Mouse (Mus musculus): ENCODE measurements around the gene Islr. TPM values are rescaled to one million over a fixed set of nuclear protein-coding genes. Genes with fewer than 3 reads are reported as not detected.
"Not testable (repeated sequence)": the region's sequence is repeated elsewhere in the genome, so short reads cannot be mapped to it uniquely, and the experiment has no call there.

Gene Islr
- 109 and 120 TPM in 2 replicates for polyA plus RNA-seq (2016; fragmentation: Nextera tagmentation; extraction: Ambion mirVana)

DNA sequence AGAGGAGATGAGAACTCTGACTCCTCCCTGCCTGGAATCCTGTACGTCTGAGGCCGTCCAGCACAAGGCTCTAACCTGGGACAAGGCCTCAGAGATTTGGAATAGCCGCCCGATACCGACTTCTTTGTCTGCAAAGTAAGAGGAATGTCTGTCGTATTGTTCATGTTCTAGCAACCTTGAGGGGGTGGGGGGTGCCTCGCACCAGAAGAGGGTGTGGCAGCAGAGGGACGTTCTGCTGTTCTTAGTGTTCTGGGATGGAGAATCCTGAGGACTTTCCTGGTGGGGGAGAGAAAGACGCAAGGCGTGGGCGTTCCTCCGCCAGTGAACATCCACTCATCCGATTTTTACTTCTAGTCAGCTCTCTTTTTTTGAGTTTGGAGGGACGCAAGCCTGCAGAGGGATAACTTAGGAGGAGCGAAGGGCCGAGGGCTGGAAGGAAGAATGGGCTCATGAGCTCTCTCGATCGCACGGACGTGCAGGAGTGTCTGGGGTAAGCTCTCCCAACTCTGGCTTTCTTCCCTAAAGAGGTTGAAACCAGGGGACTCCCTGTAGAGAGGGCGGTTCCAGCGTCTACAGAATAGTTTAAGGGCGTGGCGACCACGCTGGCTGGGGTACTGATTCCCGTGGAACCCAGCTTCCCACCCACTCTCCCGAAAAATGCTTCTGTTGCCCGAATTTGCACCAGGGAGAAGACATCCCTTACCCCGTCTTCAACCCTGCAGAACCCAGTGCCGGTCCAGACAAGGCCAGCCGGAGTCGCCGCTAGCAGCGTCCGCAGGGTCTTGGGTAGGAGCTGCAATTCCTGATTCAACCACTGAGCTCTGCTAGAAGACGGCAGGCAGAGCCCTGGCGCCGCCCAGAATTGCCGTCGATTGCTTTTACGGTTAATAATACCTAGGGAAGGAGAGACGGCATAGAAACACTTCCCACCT, at the start of gene Islr, which contains the start of gene Islr2:
Islr (minus strand) TSS at position 791 of the 932 bp plus-strand sequence.
Islr2 (minus strand) TSS at position 804 of the 932 bp plus-strand sequence.
- peak within 1 kb of the TSS; percentile 53 for H3K4me2 ChIP-seq
- H3K36me3 ChIP-seq, result no peaks in the 10 kb centered on the region
- peaks cover 45% of the 10 kb centered on the region for H3K4me1 ChIP-seq (replicated peaks)
- H3K4me3 ChIP-seq (replicated peaks), result peak within 1 kb of the TSS; percentile 36
- H3K9me3 ChIP-seq, result no peaks in the 10 kb centered on the region
- H3K27me3 ChIP-seq, result peaks cover 71% of the 10 kb centered on the region
- H3K9ac ChIP-seq (replicated peaks), result peak within 1 kb of the TSS; percentile 8; the same call in 1 of the 2 replicates
- peak; percentile 77 for ATAC-seq (ENCODE audit: insufficient number of reproducible peaks, insufficient read depth, low FRiP score, low TSS enrichment, low read depth)
- WGBS, result 1% methylated on average over 42 of the region's 42 CpGs
- no peak within 1 kb of the TSS for H3K27ac ChIP-seq

GRCm38 (mm10) chr9:58253805-58254122, 49.7 kb upstream of the Islr start:
- H3K9ac ChIP-seq (replicated peaks), result peak overlapping the region; percentile 72
- peaks cover 12% of the 10 kb centered on the region for H3K4me1 ChIP-seq (replicated peaks)
- not testable (repeated sequence) for ATAC-seq (ENCODE audit: insufficient number of reproducible peaks, insufficient read depth, low FRiP score, low TSS enrichment, low read depth); H3K9me3 ChIP-seq; H3K27me3 ChIP-seq
- H3K4me3 ChIP-seq (replicated peaks), result peak overlapping the region; percentile 67
- H3K36me3 ChIP-seq, result peaks cover 20% of the 10 kb centered on the region
- peak overlapping the region; percentile 82 for H3K4me2 ChIP-seq
- H3K27ac ChIP-seq, result 0 out of 2 replicates have a peak overlapping the region, but pooled peaks have one; percentile 18
- 76% methylated on average over 5 of the region's 5 CpGs for WGBS

GRCm38 (mm10) chr9:58253033-58253804, 49.1 kb upstream of the Islr start, which contains the start of gene Stoml1:
Gene Stoml1 (plus strand): TSS chr9:58253164.
- no peaks in the 10 kb centered on the region for H3K9me3 ChIP-seq
- H3K27ac ChIP-seq, result 0 out of 2 replicates have a peak within 1 kb of the TSS, but pooled peaks have one; percentile 18
- peak within 1 kb of the TSS; percentile 72 for H3K9ac ChIP-seq (replicated peaks)
- H3K27me3 ChIP-seq, result no peaks in the 10 kb centered on the region
- ATAC-seq (ENCODE audit: insufficient number of reproducible peaks, insufficient read depth, low FRiP score, low TSS enrichment, low read depth), result peak; percentile 91; the same call in 1 of the 2 replicates
- H3K36me3 ChIP-seq, result peaks cover 17% of the 10 kb centered on the region
- H3K4me3 ChIP-seq (replicated peaks), result peak within 1 kb of the TSS; percentile 67
- H3K4me1 ChIP-seq (replicated peaks), result peaks cover 18% of the 10 kb centered on the region
- H3K4me2 ChIP-seq, result peak within 1 kb of the TSS; percentile 82
- WGBS, result under 1% methylated on average over 31 of the region's 31 CpGs

- H3K36me3 ChIP-seq; H3K27ac ChIP-seq; ATAC-seq (ENCODE audit: insufficient number of reproducible peaks, insufficient read depth, low FRiP score, low TSS enrichment, low read depth); H3K9me3 ChIP-seq; H3K4me3 ChIP-seq (replicated peaks); H3K27me3 ChIP-seq; H3K9ac ChIP-seq (replicated peaks); H3K4me2 ChIP-seq: not testable (repeated sequence)
- 90% methylated on average over 1 of the region's 1 CpGs for WGBS
- peaks cover 35% of the 10 kb centered on the region for H3K4me1 ChIP-seq (replicated peaks)
These were observed 46.6 kb upstream of the Islr start for GRCm38 (mm10) chr9:58250730-58251129.

DNA sequence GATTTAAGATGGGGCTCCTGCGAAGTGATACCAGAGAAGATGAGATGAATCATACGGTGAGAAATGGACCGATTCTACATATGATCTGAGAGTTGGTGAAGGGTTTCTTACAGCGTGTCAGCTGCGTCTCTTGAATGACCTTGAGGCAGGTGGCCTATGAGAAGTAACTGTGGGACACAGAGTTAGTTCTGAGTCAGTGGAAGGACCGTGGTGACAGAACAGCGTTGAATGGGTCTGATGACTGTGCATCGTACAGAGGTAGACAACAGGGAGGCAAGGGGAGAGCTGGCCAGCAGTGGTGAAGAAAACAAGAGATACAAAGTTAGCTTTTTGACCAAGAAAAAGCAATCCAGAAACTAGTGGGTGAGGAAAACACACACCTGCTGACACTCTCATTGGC, 46.2 kb upstream of the Islr start:
- no peak for ATAC-seq (ENCODE audit: insufficient number of reproducible peaks, insufficient read depth, low FRiP score, low TSS enrichment, low read depth)
- Histone ChIP-seq H3K27me3 (no peaks in the 10 kb centered on the region), H3K27ac (peak overlapping the region; percentile 87), H3K9me3 (no peaks in the 10 kb centered on the region), H3K9ac (replicated peaks) (peak overlapping the region; percentile 70; the same call in 1 of the 2 replicates), H3K4me1 (replicated peaks) (peaks cover 35% of the 10 kb centered on the region), H3K4me2 (peak overlapping the region; percentile 76), H3K36me3 (no peaks in the 10 kb centered on the region; the same call in 1 of the 2 replicates), H3K4me3 (replicated peaks) (peak overlapping the region; percentile 54; the same call in 1 of the 2 replicates)
- WGBS, result 75% methylated on average over 8 of the region's 8 CpGs

- Histone ChIP-seq H3K36me3 (peaks cover 3% of the 10 kb centered on the region; the same call in 1 of the 2 replicates), H3K9me3 (no peaks in the 10 kb centered on the region), H3K4me2 (peak within 1 kb of the TSS; percentile 76), H3K9ac (replicated peaks) (peak within 1 kb of the TSS; percentile 70), H3K4me1 (replicated peaks) (peaks cover 35% of the 10 kb centered on the region), H3K27ac (peak within 1 kb of the TSS; percentile 87), H3K27me3 (no peaks in the 10 kb centered on the region), H3K4me3 (replicated peaks) (peak within 1 kb of the TSS; percentile 54)
- WGBS, result 1% methylated on average over 16 of the region's 16 CpGs
- ATAC-seq (ENCODE audit: insufficient number of reproducible peaks, insufficient read depth, low FRiP score, low TSS enrichment, low read depth), result 0 out of 2 replicates have a peak, but pooled peaks have one; percentile 40
These were observed 45.6 kb upstream of the Islr start, which contains the start of gene Pml for GRCm38 (mm10) chr9:58249592-58250192. Gene Pml (minus strand): TSS chr9:58249786.

- Histone ChIP-seq H3K4me2 (peak overlapping the region; percentile 76), H3K27ac (peak overlapping the region; percentile 87), H3K9ac (replicated peaks) (peak overlapping the region; percentile 70), H3K4me1 (replicated peaks) (peaks cover 35% of the 10 kb centered on the region), H3K36me3 (peaks cover 11% of the 10 kb centered on the region; the same call in 1 of the 2 replicates), H3K4me3 (replicated peaks) (peak overlapping the region; percentile 54), H3K27me3 (no peaks in the 10 kb centered on the region), H3K9me3 (no peaks in the 10 kb centered on the region)
- no peak for ATAC-seq (ENCODE audit: insufficient number of reproducible peaks, insufficient read depth, low FRiP score, low TSS enrichment, low read depth)
- 42% methylated on average over 7 of the region's 7 CpGs for WGBS
These were observed 44.8 kb upstream of the Islr start for GRCm38 (mm10) chr9:58248746-58249413.

DNA sequence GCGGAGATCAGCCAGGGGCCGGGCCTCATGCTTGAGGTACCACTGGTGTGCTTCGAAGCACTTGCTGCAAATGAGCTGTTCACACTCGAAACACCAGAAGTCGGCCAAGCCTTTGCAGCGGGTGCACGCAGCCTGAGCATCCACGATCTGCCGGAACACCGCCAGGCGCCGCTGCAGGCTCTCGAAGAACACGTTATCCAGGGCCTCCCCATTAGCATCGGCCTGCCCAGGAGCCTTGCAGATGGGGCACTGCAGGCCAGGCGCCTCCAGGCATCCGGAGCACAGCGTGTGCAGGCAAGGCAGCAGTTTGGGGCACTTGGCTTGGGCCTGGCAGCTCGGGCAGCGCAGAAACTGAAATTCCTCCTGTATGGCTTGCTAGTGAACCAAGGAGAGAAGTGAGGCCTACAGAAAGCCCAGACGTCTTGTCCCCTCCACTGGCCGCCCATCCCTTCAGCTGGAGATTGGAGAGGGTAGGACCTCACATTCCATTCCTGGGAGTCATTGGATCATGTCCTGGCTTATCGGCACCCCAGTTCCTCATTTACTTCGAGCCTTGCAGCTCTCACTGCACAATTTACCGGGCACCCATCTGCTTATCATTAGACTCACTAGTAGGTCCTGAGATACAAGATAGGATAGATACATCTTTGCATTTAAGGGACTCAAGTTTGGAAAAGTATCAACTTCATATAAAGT, 43.1 kb upstream of the Islr start:
- Histone ChIP-seq H3K36me3 (peaks cover 12% of the 10 kb centered on the region; the same call in 1 of the 2 replicates), H3K9me3 (no peaks in the 10 kb centered on the region), H3K27me3 (no peaks in the 10 kb centered on the region), H3K27ac (peak overlapping the region; percentile 71), H3K4me1 (replicated peaks) (peaks cover 46% of the 10 kb centered on the region), H3K4me3 (replicated peaks) (peak overlapping the region; percentile 28), H3K4me2 (peak overlapping the region; percentile 76), H3K9ac (replicated peaks) (peak overlapping the region; percentile 57)
- peak; percentile 49; the same call in 1 of the 2 replicates for ATAC-seq (ENCODE audit: insufficient number of reproducible peaks, insufficient read depth, low FRiP score, low TSS enrichment, low read depth)
- WGBS, result 11% methylated on average over 25 of the region's 25 CpGs

DNA sequence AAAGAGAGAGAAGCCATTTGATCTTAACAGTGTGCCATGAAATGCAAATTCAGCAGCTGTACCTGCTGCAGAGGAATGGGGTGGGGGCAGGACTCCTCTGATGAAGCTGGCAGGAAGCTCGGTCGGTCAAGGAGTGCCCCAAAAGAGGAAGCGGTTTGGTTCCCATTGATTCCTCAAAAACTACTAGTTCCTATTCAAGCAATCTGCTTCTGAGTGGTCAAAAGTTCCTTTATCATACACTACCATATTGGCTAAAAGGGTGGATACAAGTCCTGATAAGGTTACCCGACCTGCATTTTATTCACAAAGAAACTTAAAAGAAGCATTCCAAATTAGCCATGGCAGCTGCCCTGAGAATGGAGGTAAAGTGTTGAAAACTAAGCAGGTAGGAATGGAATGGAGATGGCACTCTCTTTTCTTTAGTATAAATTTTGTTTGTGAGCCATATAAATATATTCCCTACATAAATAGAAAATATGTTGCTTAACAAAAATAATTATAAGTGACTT, 42.0 kb upstream of the Islr start:
- 58% methylated on average over 4 of the region's 4 CpGs for WGBS
- Histone ChIP-seq H3K9me3 (no peaks in the 10 kb centered on the region), H3K27ac (no peak overlapping the region), H3K4me2 (no peak overlapping the region), H3K27me3 (no peaks in the 10 kb centered on the region), H3K9ac (replicated peaks) (no peak overlapping the region), H3K36me3 (peaks cover 12% of the 10 kb centered on the region; the same call in 1 of the 2 replicates), H3K4me3 (replicated peaks) (no peak overlapping the region), H3K4me1 (replicated peaks) (peaks cover 56% of the 10 kb centered on the region)
- no peak for ATAC-seq (ENCODE audit: insufficient number of reproducible peaks, insufficient read depth, low FRiP score, low TSS enrichment, low read depth)

Measured in limb, embryonic 12.5 days (tissue).